Mouse (Mus musculus) bone marrow macrophage, adult 2 months (primary cell): ENCODE measurements around the gene Rhox8.

Experiments used
- CTCF ChIP-seq: IDR thresholded peaks from 2 replicates; pipeline ENCODE4 v1.5.1; 2012; ENCODE audit warnings: low read depth, mild to moderate bottlenecking, low read length, moderate library complexity
- POLR2A ChIP-seq: IDR thresholded peaks from 2 replicates; pipeline ENCODE4 v1.6.1; 2012; ENCODE audit warnings: mild to moderate bottlenecking, low read depth, low read length, borderline replicate concordance

DNA sequence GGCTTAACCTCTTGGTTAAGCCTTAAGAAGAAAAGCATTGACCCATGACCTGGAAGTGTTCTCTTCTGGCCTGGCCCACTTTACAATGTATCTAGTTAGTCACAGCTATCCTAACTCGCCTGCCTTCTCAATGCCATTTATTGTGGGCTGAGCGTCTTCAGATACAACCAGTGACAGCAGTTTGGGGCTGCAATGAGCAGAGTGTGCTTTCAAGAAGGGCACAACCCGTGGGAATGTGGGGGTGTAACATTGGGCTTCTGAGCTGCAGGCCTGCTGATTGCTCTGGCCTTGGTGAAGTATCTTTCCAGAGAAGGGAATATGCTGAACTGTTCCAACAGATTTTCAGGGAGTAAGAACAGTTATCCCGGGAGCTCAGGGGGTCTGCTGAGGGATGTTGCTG is at the start of gene Rhox8:
- no peak for TF ChIP-seq CTCF
- TF ChIP-seq POLR2A, result no peak
